Mouse (Mus musculus): ENCODE results near the gene Gxylt2. TPM values are rescaled to one million over a fixed set of nuclear protein-coding genes. Genes with fewer than 3 reads are reported as not detected.

Gxylt2 gene
- total and polyA plus RNA-seq, 3 experiments: 0.22 TPM; not detected in 2

- Histone ChIP-seq H3K4me3 (ENCODE audit: low read depth, low read length) (peak within 1 kb of the TSS; percentile 99), H3K9me3 (replicated peaks) (no peaks in the 10 kb centered on the region), H3K27me3 (ENCODE audit: insufficient read depth, low read length) (no peaks in the 10 kb centered on the region), H3K4me1 (ENCODE audit: insufficient read depth, low read depth, low read length) (peaks cover 26% of the 10 kb centered on the region), H3K36me3 (replicated peaks) (peaks cover 28% of the 10 kb centered on the region)
- peak; percentile 58 for DNase-seq (ENCODE audit: low spot score)
- peak; percentile 90 for ATAC-seq (ENCODE audit: extremely low read depth, insufficient number of reproducible peaks, low FRiP score, poor library complexity, severe bottlenecking)
- no peak for TF ChIP-seq POLR2AphosphoS5 (IDR thresholded peaks at IDR 0.05; ENCODE audit: insufficient replicate concordance, low read depth, low read length)
- no peak for TF ChIP-seq GATA1 (IDR thresholded peaks at IDR 0.05; ENCODE audit: borderline replicate concordance, low read length)
- no peak for TF ChIP-seq TAL1 (conservative IDR thresholded peaks at IDR 0.05; ENCODE audit: low read depth, low read length)
- TF ChIP-seq CTCF (IDR thresholded peaks at IDR 0.05; ENCODE audit: low read depth, low read length): no peak
- no peak for TF ChIP-seq GATA2 (IDR thresholded peaks at IDR 0.05; ENCODE audit: borderline replicate concordance, low read depth, low read length)
These were observed 33.6 kb upstream of the Gxylt2 start, which contains the start of gene Shq1 for GRCm38 (mm10) chr6:100670880-100671344. Gene Shq1, minus strand, starts transcription at chr6:100671157.

GRCm38 (mm10) chr6:100671401-100671800, 33.1 kb upstream of the Gxylt2 start:
- Histone ChIP-seq H3K4me3 (ENCODE audit: low read depth, low read length) (peak overlapping the region; percentile 99; the same call in 1 of the 2 replicates), H3K4me1 (ENCODE audit: insufficient read depth, low read depth, low read length) (peaks cover 26% of the 10 kb centered on the region), H3K27me3 (ENCODE audit: insufficient read depth, low read length) (no peaks in the 10 kb centered on the region), H3K9me3 (replicated peaks) (no peaks in the 10 kb centered on the region), H3K36me3 (replicated peaks) (peaks cover 25% of the 10 kb centered on the region)
- no peak for ATAC-seq (ENCODE audit: extremely low read depth, insufficient number of reproducible peaks, low FRiP score, poor library complexity, severe bottlenecking)
- TF ChIP-seq GATA1 (IDR thresholded peaks at IDR 0.05; ENCODE audit: borderline replicate concordance, low read length) (no peak), CTCF (IDR thresholded peaks at IDR 0.05; ENCODE audit: low read depth, low read length) (no peak), POLR2AphosphoS5 (IDR thresholded peaks at IDR 0.05; ENCODE audit: insufficient replicate concordance, low read depth, low read length) (no peak), GATA2 (IDR thresholded peaks at IDR 0.05; ENCODE audit: borderline replicate concordance, low read depth, low read length) (no peak), TAL1 (conservative IDR thresholded peaks at IDR 0.05; ENCODE audit: low read depth, low read length) (no peak)
- no peak for DNase-seq (ENCODE audit: low spot score)

- DNase-seq (ENCODE audit: low spot score) (peak; percentile 21), ATAC-seq (ENCODE audit: extremely low read depth, insufficient number of reproducible peaks, low FRiP score, poor library complexity, severe bottlenecking) (no peak)
- Histone ChIP-seq H3K4me3 (ENCODE audit: low read depth, low read length) (no peak overlapping the region), H3K4me1 (ENCODE audit: insufficient read depth, low read depth, low read length) (peaks cover 11% of the 10 kb centered on the region), H3K36me3 (replicated peaks) (no peaks in the 10 kb centered on the region), H3K9me3 (replicated peaks) (no peaks in the 10 kb centered on the region), H3K27me3 (ENCODE audit: insufficient read depth, low read length) (peaks cover 7% of the 10 kb centered on the region; the same call in 1 of the 2 replicates)
- no peak for TF ChIP-seq TAL1 (conservative IDR thresholded peaks at IDR 0.05; ENCODE audit: low read depth, low read length)
- TF ChIP-seq GATA1 (IDR thresholded peaks at IDR 0.05; ENCODE audit: borderline replicate concordance, low read length): no peak
- no peak for TF ChIP-seq GATA2 (IDR thresholded peaks at IDR 0.05; ENCODE audit: borderline replicate concordance, low read depth, low read length)
- TF ChIP-seq CTCF (IDR thresholded peaks at IDR 0.05; ENCODE audit: low read depth, low read length): no peak
- TF ChIP-seq POLR2AphosphoS5 (IDR thresholded peaks at IDR 0.05; ENCODE audit: insufficient replicate concordance, low read depth, low read length): no peak
These were observed 29.6 kb upstream of the Gxylt2 start for GRCm38 (mm10) chr6:100674974-100675373.

DNA sequence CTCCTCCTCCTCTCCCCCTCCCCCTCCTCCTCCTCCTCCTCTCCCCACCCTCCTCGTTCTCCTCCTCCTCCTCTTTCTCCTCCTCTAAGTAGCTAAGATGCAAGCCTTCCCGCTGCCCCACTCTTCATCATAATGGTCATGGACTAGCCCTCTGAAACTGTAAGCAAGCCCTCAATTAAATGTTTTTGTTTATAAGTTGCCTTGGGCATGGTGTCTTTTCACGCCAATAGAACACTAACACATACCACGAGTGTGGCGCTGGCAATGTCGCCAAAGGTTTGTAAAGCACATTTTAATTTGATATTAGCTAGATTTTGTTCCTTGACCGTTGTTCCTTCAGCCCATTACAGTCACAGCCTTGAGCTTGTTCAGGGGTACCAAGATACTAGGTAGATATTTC, 28.1 kb upstream of the Gxylt2 start:
- no peak overlapping the region for H3K4me3 ChIP-seq (ENCODE audit: low read depth, low read length)
- H3K4me1 ChIP-seq (ENCODE audit: insufficient read depth, low read depth, low read length): peaks cover 3% of the 10 kb centered on the region; the same call in 1 of the 2 replicates
- DNase-seq (ENCODE audit: low spot score) (no peak), ATAC-seq (ENCODE audit: extremely low read depth, insufficient number of reproducible peaks, low FRiP score, poor library complexity, severe bottlenecking) (no peak)
- no peaks in the 10 kb centered on the region for H3K9me3 ChIP-seq (replicated peaks)
- TF ChIP-seq GATA2 (IDR thresholded peaks at IDR 0.05; ENCODE audit: borderline replicate concordance, low read depth, low read length) (no peak), GATA1 (IDR thresholded peaks at IDR 0.05; ENCODE audit: borderline replicate concordance, low read length) (no peak), CTCF (IDR thresholded peaks at IDR 0.05; ENCODE audit: low read depth, low read length) (no peak), POLR2AphosphoS5 (IDR thresholded peaks at IDR 0.05; ENCODE audit: insufficient replicate concordance, low read depth, low read length) (no peak), TAL1 (conservative IDR thresholded peaks at IDR 0.05; ENCODE audit: low read depth, low read length) (no peak)
- no peaks in the 10 kb centered on the region for H3K36me3 ChIP-seq (replicated peaks)
- H3K27me3 ChIP-seq (ENCODE audit: insufficient read depth, low read length): peaks cover 7% of the 10 kb centered on the region; the same call in 1 of the 2 replicates

GRCm38 (mm10) chr6:100678636-100679035, 25.9 kb upstream of the Gxylt2 start:
- no peak for ATAC-seq (ENCODE audit: extremely low read depth, insufficient number of reproducible peaks, low FRiP score, poor library complexity, severe bottlenecking)
- Histone ChIP-seq H3K9me3 (replicated peaks) (no peaks in the 10 kb centered on the region), H3K36me3 (replicated peaks) (no peaks in the 10 kb centered on the region), H3K4me3 (ENCODE audit: low read depth, low read length) (no peak overlapping the region), H3K27me3 (ENCODE audit: insufficient read depth, low read length) (peaks cover 7% of the 10 kb centered on the region; the same call in 1 of the 2 replicates), H3K4me1 (ENCODE audit: insufficient read depth, low read depth, low read length) (no peaks in the 10 kb centered on the region)
- no peak for TF ChIP-seq TAL1 (conservative IDR thresholded peaks at IDR 0.05; ENCODE audit: low read depth, low read length)
- no peak for TF ChIP-seq CTCF (IDR thresholded peaks at IDR 0.05; ENCODE audit: low read depth, low read length)
- no peak for TF ChIP-seq GATA1 (IDR thresholded peaks at IDR 0.05; ENCODE audit: borderline replicate concordance, low read length)
- no peak for DNase-seq (ENCODE audit: low spot score)

- no peak for TF ChIP-seq CTCF (IDR thresholded peaks at IDR 0.05; ENCODE audit: low read depth, low read length)
- TF ChIP-seq GATA1 (IDR thresholded peaks at IDR 0.05; ENCODE audit: borderline replicate concordance, low read length): no peak
- no peak for TF ChIP-seq POLR2AphosphoS5 (IDR thresholded peaks at IDR 0.05; ENCODE audit: insufficient replicate concordance, low read depth, low read length)
- no peak for TF ChIP-seq TAL1 (conservative IDR thresholded peaks at IDR 0.05; ENCODE audit: low read depth, low read length)
- H3K27me3 ChIP-seq (ENCODE audit: insufficient read depth, low read length): peaks cover 3% of the 10 kb centered on the region; the same call in 1 of the 2 replicates
- DNase-seq (ENCODE audit: low spot score): no peak
- H3K4me1 ChIP-seq (ENCODE audit: insufficient read depth, low read depth, low read length): no peaks in the 10 kb centered on the region
- H3K9me3 ChIP-seq (replicated peaks): no peaks in the 10 kb centered on the region
- no peak for ATAC-seq (ENCODE audit: extremely low read depth, insufficient number of reproducible peaks, low FRiP score, poor library complexity, severe bottlenecking)
- no peak overlapping the region for H3K4me3 ChIP-seq (ENCODE audit: low read depth, low read length)
- H3K36me3 ChIP-seq (replicated peaks): no peaks in the 10 kb centered on the region
These were observed 18.2 kb upstream of the Gxylt2 start for GRCm38 (mm10) chr6:100686341-100686740.
